Mouse (Mus musculus) forebrain, embryonic 11.5 days (tissue): ENCODE measurements at regions not wholly inside any gene's neighbourhood (a gene's known extent, or its start where the extent isn't known, plus 50 kb on each side); places are given as distances from the start of the nearest gene placed in this dataset.

Experiments used
- ATAC-seq: fragments of 200-750 bp; cut with Nextera tagmentation; replicated peaks from 2 replicates; pipeline ENCODE4 v1.8.0; 2017; ENCODE audit warnings: moderate TSS enrichment; ENCODE audit not compliant: low FRiP score
- DNase-seq: peaks from one replicate; pipeline ENCODE4 v3.0.0-alpha.2; 2017; ENCODE audit warnings: low spot score
- H3K27ac ChIP-seq: fragments of 300-500 bp; sonication (generic); 2 replicates; pipeline ENCODE4 v1.5.1; 2014; ENCODE audit warnings: low read depth, low read length
- H3K27me3 ChIP-seq: fragments of 300-500 bp; sonication (generic); 2 replicates; pipeline ENCODE4 v1.6.1; 2014; ENCODE audit warnings: mild to moderate bottlenecking, low read length, mixed read lengths; ENCODE audit not compliant: control insufficient read depth, insufficient read depth
- H3K36me3 ChIP-seq: fragments of 300-500 bp; sonication (generic); 2 replicates; pipeline ENCODE4 v1.6.1; 2014; ENCODE audit warnings: mild to moderate bottlenecking, low read length, moderate library complexity, mixed read lengths; ENCODE audit not compliant: control insufficient read depth, insufficient read depth
- H3K4me1 ChIP-seq: fragments of 300-500 bp; sonication (generic); replicated peaks from 2 replicates; pipeline ENCODE4 v1.6.1; 2014; ENCODE audit warnings: low read length, mixed read lengths; ENCODE audit not compliant: control insufficient read depth, insufficient read depth
- H3K4me2 ChIP-seq: fragments of 300-500 bp; sonication (generic); 2 replicates; pipeline ENCODE4 v1.6.1; 2014; ENCODE audit warnings: low read depth, mild to moderate bottlenecking, low read length, moderate library complexity, mixed read lengths; ENCODE audit not compliant: severe bottlenecking
- H3K4me3 ChIP-seq: fragments of 300-500 bp; sonication (generic); 2 replicates; pipeline ENCODE4 v1.5.1; 2014; ENCODE audit warnings: low read depth, low read length
- H3K9ac ChIP-seq: fragments of 300-500 bp; sonication (generic); 2 replicates; pipeline ENCODE4 v1.6.1; 2014; ENCODE audit warnings: low read length
- H3K9me3 ChIP-seq: fragments of 300-500 bp; sonication (generic); 2 replicates; pipeline ENCODE4 v1.6.1; 2016; ENCODE audit warnings: low read length, mixed read lengths; ENCODE audit not compliant: control insufficient read depth
- WGBS: fragments of 180-500 bp; shearing (Covaris S2); extraction: QIAGEN DNeasy Blood & Tissue Kit; methylation state at CpG from one replicate; pipeline ENCODE4 v1.1.7; 2014; 5-methylcytosine and 5-hydroxymethylcytosine counted together

DNA sequence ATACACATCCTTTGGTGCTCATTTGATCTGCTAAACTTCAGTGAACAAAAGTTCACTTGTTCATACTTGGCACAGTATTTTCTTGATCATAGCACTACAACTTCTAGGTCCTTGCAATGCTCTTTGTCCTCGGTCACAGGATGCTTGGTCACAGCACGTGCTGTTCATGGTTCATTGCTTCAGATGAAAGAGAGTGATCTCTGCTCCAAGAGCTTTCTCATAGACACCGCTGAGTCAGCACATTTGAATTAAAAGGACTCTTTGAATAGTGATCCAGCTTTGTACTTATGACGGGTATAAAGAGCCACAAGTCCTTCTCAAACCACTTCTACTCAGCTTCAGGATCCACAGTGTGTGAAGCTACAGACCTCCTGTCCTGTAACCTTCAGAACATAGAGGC, 649.3 kb upstream of the Arrdc4 start:
- no peaks in the 10 kb centered on the region for H3K9me3 ChIP-seq
- WGBS = 14% methylated on average over 4 of the region's 4 CpGs
- H3K4me1 ChIP-seq = no peaks in the 10 kb centered on the region
- no peaks in the 10 kb centered on the region for H3K27me3 ChIP-seq
- no peak overlapping the region for H3K27ac ChIP-seq
- no peaks in the 10 kb centered on the region for H3K36me3 ChIP-seq
- H3K4me2 ChIP-seq = no peak overlapping the region
- ATAC-seq (peak; percentile 78), DNase-seq (no peak)
- H3K9ac ChIP-seq = no peak overlapping the region
- no peak overlapping the region for H3K4me3 ChIP-seq

DNA sequence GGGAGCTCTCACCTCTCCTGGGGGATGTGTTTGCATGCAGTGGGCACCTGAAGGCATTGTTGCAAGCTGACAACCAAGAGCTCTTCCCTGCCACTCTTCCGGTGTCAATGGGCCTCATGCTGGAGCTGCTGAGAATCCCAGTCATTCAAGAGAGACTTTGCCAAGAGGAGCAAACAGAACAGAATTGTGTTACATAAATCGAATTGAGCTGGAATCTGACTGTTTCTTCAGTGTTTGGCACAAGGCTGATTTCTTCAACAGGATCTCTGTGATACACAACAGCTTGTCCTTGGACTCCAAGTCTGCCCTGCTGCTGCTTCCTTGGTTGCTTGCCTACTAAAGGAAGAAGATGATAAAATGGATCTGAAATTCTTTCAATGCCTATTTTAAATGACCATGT, 647.8 kb upstream of the Arrdc4 start:
- Histone ChIP-seq H3K27ac (no peak overlapping the region), H3K4me2 (no peak overlapping the region), H3K36me3 (no peaks in the 10 kb centered on the region), H3K27me3 (no peaks in the 10 kb centered on the region), H3K9ac (no peak overlapping the region), H3K9me3 (no peaks in the 10 kb centered on the region), H3K4me3 (no peak overlapping the region), H3K4me1 (no peaks in the 10 kb centered on the region)
- DNase-seq (no peak), ATAC-seq (no peak)
- WGBS = 82% methylated on average over 2 of the region's 2 CpGs
